Mouse (Mus musculus) NIH3T3 (cell line): ENCODE measurements at regions not wholly inside any gene's neighbourhood (a gene's known extent, or its start where the extent isn't known, plus 50 kb on each side); places are given as distances from the start of the nearest gene placed in this dataset.
A peak's percentile ranks its signal among the peaks of the same experiment; 100 is the strongest.

Experiments used
- DNase-seq: peaks from one replicate; pipeline ENCODE4 v3.0.0-alpha.2; 2012; ENCODE audit warnings: low read depth

DNA sequence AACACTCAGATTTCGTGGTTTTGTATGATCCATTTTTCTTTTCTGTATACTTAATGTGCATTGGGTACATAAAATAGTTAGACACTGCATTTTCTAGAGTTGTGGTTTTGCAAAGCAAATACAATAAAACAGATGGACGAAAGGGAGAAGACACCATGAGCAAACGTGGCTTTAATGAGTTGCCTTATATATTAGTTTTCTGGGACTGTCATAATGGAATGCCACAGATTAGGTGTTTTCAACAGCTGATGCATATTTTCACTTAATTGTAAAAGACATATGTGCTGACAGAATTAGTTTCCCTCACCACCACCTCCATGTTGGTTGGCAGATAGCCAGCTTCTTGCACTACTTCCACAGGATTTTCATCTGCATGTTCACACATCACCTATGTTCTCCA is 1607.9 kb downstream of the Hace1 start:
- no peak for DNase-seq

DNA sequence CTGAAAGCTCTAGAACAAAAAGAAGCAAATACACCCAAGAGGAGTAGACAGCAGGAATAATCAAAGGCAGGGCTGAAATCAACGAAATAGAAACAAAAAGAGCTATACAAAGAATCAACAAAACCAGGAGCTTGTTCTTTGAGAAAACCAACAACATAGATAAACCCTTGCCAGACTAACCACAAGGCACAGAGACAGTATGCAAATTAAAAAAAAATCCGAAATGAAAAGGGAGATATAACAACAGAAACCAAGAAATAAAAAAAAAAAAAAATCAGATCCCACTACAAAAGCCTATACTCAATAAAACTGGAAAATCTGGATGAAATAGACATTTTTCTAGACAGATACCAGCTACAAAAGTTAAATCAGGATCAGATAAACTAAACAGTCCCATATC is 1638.6 kb downstream of the Hace1 start:
- no peak for DNase-seq

DNA sequence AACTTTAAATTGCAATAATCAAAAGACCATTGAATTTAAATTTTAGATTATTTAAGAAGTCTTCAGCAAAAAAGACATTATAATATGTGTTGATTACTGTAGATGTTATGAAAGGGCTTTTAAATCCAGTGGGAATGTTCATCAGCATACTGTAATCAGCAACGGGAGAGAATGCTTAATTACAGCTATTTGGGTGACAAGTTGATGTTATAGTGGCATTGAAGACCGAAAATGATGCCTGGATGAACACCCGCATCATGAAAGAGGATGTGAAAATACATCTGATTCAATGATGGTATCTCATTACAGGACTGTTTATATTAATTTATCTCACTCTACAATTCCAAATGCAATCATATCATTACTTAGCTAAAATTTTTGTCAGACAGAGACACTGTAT is 1685.4 kb downstream of the Hace1 start:
- DNase-seq = no peak

DNA sequence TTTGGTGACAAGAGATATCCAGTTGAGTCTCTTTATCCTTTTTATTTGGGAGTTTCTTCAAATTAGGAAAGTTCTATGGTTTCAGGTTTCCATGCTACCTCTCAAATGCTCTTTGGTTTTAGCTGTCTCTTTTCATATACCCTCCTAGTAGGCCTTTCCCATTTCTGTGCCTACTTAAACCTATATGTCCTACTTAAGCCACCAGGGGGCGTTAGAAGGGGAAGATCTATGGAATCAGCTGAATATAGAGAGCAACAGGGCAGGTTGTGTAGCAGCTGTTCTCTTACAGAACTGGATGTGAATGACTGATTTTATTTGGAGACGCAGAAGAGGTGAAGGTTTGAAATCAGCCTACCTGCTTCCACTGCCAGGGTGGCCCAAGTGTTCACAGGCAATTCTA is 1708.1 kb downstream of the Hace1 start:
- DNase-seq = peak; percentile 35

DNA sequence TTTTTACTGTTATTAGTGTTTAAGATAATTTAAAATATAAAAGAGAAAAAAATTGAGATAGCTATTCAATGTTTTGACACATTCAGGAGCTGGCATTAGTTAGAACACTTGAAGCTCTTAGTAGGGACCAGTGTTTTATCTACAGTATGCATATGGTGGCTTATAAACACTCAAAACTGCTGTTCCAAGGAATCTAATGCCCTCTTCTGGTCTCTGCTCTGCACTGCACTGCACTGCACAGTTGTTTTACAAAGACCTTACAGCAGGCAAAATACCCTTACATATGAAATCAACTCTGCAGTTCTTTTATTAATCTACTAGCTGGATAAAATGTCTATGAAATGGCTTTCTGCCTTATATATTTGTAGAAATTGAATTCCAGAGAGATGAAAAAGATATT is 1722.5 kb downstream of the Hace1 start:
- DNase-seq = no peak
